Mouse (Mus musculus) CH12.LX (cell line): ENCODE data around the gene Abraxas1.

Experiments used
- BHLHE40 ChIP-seq: IDR thresholded peaks from 2 replicates; pipeline ENCODE4 v1.6.1; 2011; ENCODE audit warnings: mild to moderate bottlenecking, low read depth, low read length, improper control_type of control experiment
- CTCF ChIP-seq, 2 experiments: IDR thresholded peaks in 1 of 2; conservative IDR thresholded peaks in 1 of 2; 2 replicates each; pipeline ENCODE4 v1.5.1; 2011 to 2012; ENCODE audit warnings: low read depth in 2 of 2, low read length in 2 of 2, improper control_type of control experiment in 1 of 2, inconsistent platforms in 1 of 2, mild to moderate bottlenecking in 1 of 2, moderate library complexity in 1 of 2
- EP300 ChIP-seq: IDR thresholded peaks from 2 replicates; pipeline ENCODE4 v1.6.1; 2011; ENCODE audit warnings: low read length, improper control_type of control experiment
- GABPA ChIP-seq: IDR thresholded peaks from 2 replicates; pipeline ENCODE4 v1.6.1; 2012; ENCODE audit warnings: low read depth, low read length, improper control_type of control experiment, inconsistent platforms; ENCODE audit not compliant: insufficient replicate concordance
- JUND ChIP-seq: conservative IDR thresholded peaks from 2 replicates; pipeline ENCODE4 v1.6.1; 2011; ENCODE audit warnings: low read depth, low read length, improper control_type of control experiment
- MAFK ChIP-seq: IDR thresholded peaks from 2 replicates; pipeline ENCODE4 v1.6.1; 2011; ENCODE audit warnings: low read length, improper control_type of control experiment; ENCODE audit not compliant: insufficient replicate concordance
- NRF1 ChIP-seq: IDR thresholded peaks from 2 replicates; pipeline ENCODE4 v1.6.1; 2014; ENCODE audit warnings: low read depth, mild to moderate bottlenecking, inconsistent platforms, low read length, improper control_type of control experiment, moderate library complexity
- POLR2A ChIP-seq: IDR thresholded peaks from 2 replicates; pipeline ENCODE4 v1.6.1; 2011; ENCODE audit warnings: low read depth, mild to moderate bottlenecking, improper control_type of control experiment, low read length
- SMC3 ChIP-seq: IDR thresholded peaks from 2 replicates; pipeline ENCODE4 v1.6.1; 2011; ENCODE audit warnings: low read depth, low read length, improper control_type of control experiment
- TCF12 ChIP-seq: IDR thresholded peaks from 2 replicates; pipeline ENCODE4 v1.6.1; 2014; ENCODE audit warnings: low read depth, mild to moderate bottlenecking, inconsistent platforms, low read length, improper control_type of control experiment
- UBTF ChIP-seq: IDR thresholded peaks from 2 replicates; pipeline ENCODE4 v1.6.1; 2012; ENCODE audit warnings: low read depth, mild to moderate bottlenecking, inconsistent platforms, low read length, improper control_type of control experiment, moderate library complexity
- USF2 ChIP-seq: conservative IDR thresholded peaks from 2 replicates; pipeline ENCODE4 v1.6.1; 2011; ENCODE audit warnings: low read depth, low read length, improper control_type of control experiment
- ZNF384 ChIP-seq: IDR thresholded peaks from 2 replicates; pipeline ENCODE4 v1.6.1; 2012; ENCODE audit warnings: low read depth, low read length, improper control_type of control experiment, inconsistent platforms

GRCm38 (mm10) chr5:100833841-100834240 is 13.1 kb upstream of the Abraxas1 start:
- TF ChIP-seq POLR2A (no peak), UBTF (no peak), TCF12 (no peak), ZNF384 (no peak), CTCF (conservative IDR thresholded peaks at IDR 0.05 in 1 of 2, IDR thresholded peaks at IDR 0.05 in 1 of 2; ENCODE audit: low read depth in 2 of 2, low read length in 2 of 2) (no peak), NRF1 (no peak), EP300 (no peak), USF2 (no peak), BHLHE40 (no peak), SMC3 (no peak), MAFK (no peak), JUND (no peak), GABPA (no peak)
